Mouse (Mus musculus) liver, adult 2 months (tissue): ENCODE results near the gene Gm17364. TPM values are rescaled to one million over a fixed set of nuclear protein-coding genes. Genes with fewer than 3 reads are reported as not detected.

ENCODE experiments used
- DNase-seq: peaks from one replicate; pipeline ENCODE4 v3.0.0-alpha.2; 2011; ENCODE audit warnings: low read depth, low spot score; ENCODE audit errors: extremely low read depth
- H3K27ac ChIP-seq: fragments of 200-500 bp; replicated peaks from 2 replicates; pipeline ENCODE4 v1.5.1; 2012; ENCODE audit warnings: low read depth, mild to moderate bottlenecking, control low read depth, inconsistent platforms, low read length; ENCODE audit not compliant: insufficient read depth
- H3K27me3 ChIP-seq: fragments of 200-500 bp; 2 replicates; pipeline ENCODE4 v1.6.1; 2012; ENCODE audit warnings: mild to moderate bottlenecking, moderate library complexity, low read length, inconsistent platforms; ENCODE audit not compliant: control insufficient read depth, insufficient read depth
- H3K36me3 ChIP-seq: fragments of 200-500 bp; 2 replicates; pipeline ENCODE4 v1.6.1; 2012; ENCODE audit warnings: low read length, inconsistent platforms; ENCODE audit not compliant: control insufficient read depth, insufficient read depth
- H3K4me1 ChIP-seq: fragments of 200-500 bp; 2 replicates; pipeline ENCODE4 v1.6.1; 2011; ENCODE audit warnings: low read length; ENCODE audit not compliant: control insufficient read depth, insufficient read depth
- H3K4me3 ChIP-seq: fragments of 200-500 bp; 2 replicates; pipeline ENCODE4 v1.5.1; 2011; ENCODE audit warnings: low read depth, mild to moderate bottlenecking, control low read depth, low read length, moderate library complexity; ENCODE audit not compliant: insufficient read depth
- H3K79me2 ChIP-seq: fragments of 200-500 bp; 2 replicates; pipeline ENCODE4 v1.6.1; 2012; ENCODE audit warnings: inconsistent platforms, mild to moderate bottlenecking, low read length, moderate library complexity; ENCODE audit not compliant: control insufficient read depth, insufficient read depth
- H3K9ac ChIP-seq: fragments of 200-500 bp; 2 replicates; pipeline ENCODE4 v1.6.1; 2012; ENCODE audit warnings: low read depth, mild to moderate bottlenecking, control low read depth, inconsistent platforms, low read length
- CTCF ChIP-seq: fragments of 200-500 bp; IDR thresholded peaks from 2 replicates; pipeline ENCODE4 v1.5.1; 2011; ENCODE audit warnings: low read depth, low read length, control low read depth
- POLR2A ChIP-seq: fragments of 200-500 bp; IDR thresholded peaks from 2 replicates; pipeline ENCODE4 v1.6.1; 2011; ENCODE audit warnings: low read length, control low read depth; ENCODE audit not compliant: insufficient read depth; ENCODE audit errors: extremely low read depth
- WGBS: fragments of 180-500 bp; shearing (Covaris S2); methylation state at CpG from one replicate; pipeline ENCODE4 v1.1.7; 2018; 5-methylcytosine and 5-hydroxymethylcytosine counted together
- polyA plus RNA-seq: library from polyadenylated mRNA; depleted of rRNA; stranded (reverse); fragments of >200 nt; gene quantifications from 2 replicates; pipeline ENCODE4 v1.2.3, GENCODE M21; 2012; rRNA removed
- total RNA-seq: library from RNA; depleted of rRNA; stranded (reverse); fragments of >200 nt; gene quantifications from 2 replicates; pipeline ENCODE4 v1.2.3, GENCODE M21; 2014; rRNA removed

The Gm17364 gene
- total and polyA plus RNA-seq, 2 experiments, result not detected

DNA sequence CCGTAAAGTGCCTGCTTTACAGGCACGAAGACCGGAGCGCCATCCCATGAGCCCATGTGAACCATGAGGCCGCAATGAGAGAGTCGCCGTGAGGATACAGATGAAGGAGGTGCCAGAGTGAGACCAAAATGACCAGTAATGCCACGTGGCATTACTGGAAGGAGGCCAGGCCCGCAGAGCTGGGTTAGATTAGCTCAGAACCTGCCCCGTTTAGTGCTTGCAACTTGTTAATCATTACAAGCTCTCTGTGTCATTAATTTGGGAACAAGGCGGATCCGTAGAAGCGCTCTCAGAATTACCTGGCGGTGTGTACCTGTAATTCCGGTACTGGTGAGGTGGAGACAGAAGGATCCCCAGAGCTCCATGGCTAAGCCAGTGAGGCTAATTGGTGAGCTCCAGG lies 41.6 kb downstream of the Gm17364 start:
- TF ChIP-seq POLR2A (no peak; the same call in 1 of the 2 replicates), CTCF (no peak)
- Histone ChIP-seq H3K79me2 (no peaks in the 10 kb centered on the region), H3K27ac (peak overlapping the region; percentile 94), H3K4me1 (peaks cover 33% of the 10 kb centered on the region), H3K9ac (peak overlapping the region; percentile 66), H3K36me3 (no peaks in the 10 kb centered on the region), H3K27me3 (no peaks in the 10 kb centered on the region), H3K4me3 (peak overlapping the region; percentile 25)
- 31% methylated on average over 15 of the region's 15 CpGs for WGBS
- DNase-seq, result peak; percentile 96

DNA sequence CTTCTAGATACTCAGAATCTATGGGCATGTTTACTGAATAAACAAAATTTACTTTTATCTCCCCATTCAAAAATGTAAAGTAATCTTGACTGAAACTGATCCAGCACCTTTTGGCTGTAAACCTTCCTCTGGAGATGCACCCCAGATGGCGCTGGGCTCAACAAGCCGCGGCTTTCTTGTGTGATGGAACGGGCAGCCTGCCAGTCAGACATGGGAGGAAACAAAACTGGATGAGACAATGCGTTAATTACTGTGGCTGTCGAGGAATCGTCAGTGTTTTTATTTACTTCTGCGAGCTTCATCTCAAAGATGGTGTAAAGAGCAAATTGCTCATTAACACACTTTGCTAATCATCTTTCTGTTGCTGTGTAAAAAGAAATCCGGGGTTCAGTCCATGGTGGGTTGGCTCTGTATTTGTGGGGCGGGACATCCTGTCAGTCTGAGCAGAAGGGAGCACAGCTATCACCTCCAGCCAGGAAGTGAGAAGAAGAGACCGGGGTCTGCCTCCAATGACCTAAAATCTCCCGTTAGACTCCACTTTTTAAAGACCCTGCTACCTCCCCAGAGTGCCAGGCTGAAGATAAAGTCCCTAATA lies 42.3 kb downstream of the Gm17364 start:
- DNase-seq, result no peak
- Histone ChIP-seq H3K27me3 (no peaks in the 10 kb centered on the region), H3K79me2 (no peaks in the 10 kb centered on the region), H3K4me3 (no peak overlapping the region), H3K9ac (peak overlapping the region; percentile 12; the same call in 1 of the 2 replicates), H3K27ac (peak overlapping the region; percentile 55), H3K36me3 (no peaks in the 10 kb centered on the region), H3K4me1 (peaks cover 33% of the 10 kb centered on the region)
- WGBS, result 81% methylated on average over 12 of the region's 12 CpGs
- TF ChIP-seq CTCF, result no peak
- TF ChIP-seq POLR2A, result no peak

DNA sequence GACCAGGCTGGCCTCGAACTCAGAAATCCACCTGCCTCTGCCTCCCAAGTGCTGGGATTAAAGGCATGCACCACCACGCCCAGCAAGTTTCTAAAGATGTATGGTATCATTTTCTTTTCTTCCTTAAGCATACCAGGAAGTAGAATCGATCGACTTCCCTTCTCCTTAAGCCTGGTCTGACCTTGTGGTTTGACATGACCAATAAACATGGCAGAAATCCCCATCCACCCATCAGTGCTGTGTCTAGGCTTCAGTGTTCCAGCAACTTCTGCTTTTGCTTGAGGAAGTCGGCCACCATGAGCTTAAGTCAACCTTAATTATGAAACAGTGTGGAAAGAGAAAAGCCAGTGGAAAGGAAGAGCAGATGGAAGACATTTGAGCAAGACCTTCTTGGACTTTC lies 43.5 kb downstream of the Gm17364 start:
- H3K79me2 ChIP-seq, result no peaks in the 10 kb centered on the region
- 91% methylated on average over 5 of the region's 5 CpGs for WGBS
- no peak overlapping the region for H3K9ac ChIP-seq
- H3K4me3 ChIP-seq, result no peak overlapping the region
- H3K27ac ChIP-seq, result no peak overlapping the region
- no peak for DNase-seq
- peaks cover 34% of the 10 kb centered on the region for H3K4me1 ChIP-seq
- no peaks in the 10 kb centered on the region for H3K36me3 ChIP-seq
- TF ChIP-seq POLR2A, result no peak
- TF ChIP-seq CTCF, result no peak
- H3K27me3 ChIP-seq, result no peaks in the 10 kb centered on the region

DNA sequence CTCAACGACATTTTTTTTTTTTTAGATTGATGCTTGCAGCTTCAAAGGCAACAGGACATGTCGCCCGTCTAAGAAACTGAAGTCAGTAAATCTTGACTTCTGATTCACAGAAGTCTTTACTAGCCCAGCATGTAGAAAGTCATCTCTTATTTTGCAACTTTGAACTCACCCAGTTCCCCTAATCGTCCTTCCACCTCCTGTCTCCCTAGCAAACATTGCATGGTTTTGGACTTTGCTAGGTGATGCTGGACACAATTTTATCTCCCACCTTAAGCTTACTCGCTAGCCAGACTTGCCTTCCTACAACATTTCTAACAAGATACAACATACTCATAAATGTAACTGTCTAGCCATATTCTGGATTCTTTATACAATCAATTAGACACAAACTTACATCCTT lies 45.7 kb downstream of the Gm17364 start:
- peaks cover 21% of the 10 kb centered on the region for H3K4me1 ChIP-seq
- H3K36me3 ChIP-seq, result no peaks in the 10 kb centered on the region
- WGBS, result 27% methylated on average over 5 of the region's 5 CpGs
- H3K4me3 ChIP-seq, result no peak overlapping the region
- peak; percentile 75 for DNase-seq
- TF ChIP-seq POLR2A (no peak), CTCF (no peak)
- no peaks in the 10 kb centered on the region for H3K79me2 ChIP-seq
- H3K27ac ChIP-seq, result peak overlapping the region; percentile 89
- no peaks in the 10 kb centered on the region for H3K27me3 ChIP-seq
- H3K9ac ChIP-seq, result no peak overlapping the region

DNA sequence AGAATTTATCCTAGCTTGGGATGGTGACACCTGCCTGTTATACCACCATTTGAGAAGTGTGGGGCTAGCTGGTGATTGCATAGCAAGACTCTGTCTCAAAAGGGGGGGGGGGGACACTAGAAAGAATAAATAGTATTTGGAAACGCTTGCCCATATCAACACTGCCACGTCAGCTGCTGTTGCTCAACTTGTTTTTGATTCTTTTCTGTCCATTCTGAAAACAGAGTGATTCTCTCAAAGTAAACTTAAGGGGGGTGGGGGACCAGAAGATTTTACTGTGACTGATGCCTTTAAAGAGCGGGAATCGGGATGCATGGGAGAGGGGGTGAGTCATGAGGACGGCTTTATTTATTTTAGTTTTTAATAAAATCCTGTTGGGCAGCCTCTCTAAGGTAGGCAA lies 47.3 kb downstream of the Gm17364 start:
- DNase-seq, result peak; percentile 95
- Histone ChIP-seq H3K27me3 (no peaks in the 10 kb centered on the region), H3K4me3 (no peak overlapping the region; the same call in 1 of the 2 replicates), H3K36me3 (no peaks in the 10 kb centered on the region), H3K79me2 (no peaks in the 10 kb centered on the region), H3K9ac (no peak overlapping the region), H3K4me1 (peaks cover 18% of the 10 kb centered on the region), H3K27ac (peak overlapping the region; percentile 74)
- TF ChIP-seq POLR2A (no peak), CTCF (no peak)
- 13% methylated on average over 5 of the region's 5 CpGs for WGBS

Other genes starting within 250 kb of the Gm17364 start
- gene Mak, start 194.3 kb downstream of the Gm17364 start, total RNA-seq, result under 0.01 TPM in 1 of 2 replicates, not detected in the other
- 0.04 TPM in 1 of 2 replicates, not detected in the other for gene Mak, start 194.3 kb downstream of the Gm17364 start, polyA plus RNA-seq
- not detected in 2 replicates for gene Gcm2, start 162.9 kb downstream of the Gm17364 start, total RNA-seq
- not detected in 2 replicates for gene Gcm2, start 162.9 kb downstream of the Gm17364 start, polyA plus RNA-seq
- not detected in 2 replicates for gene Sycp2l, start 159.7 kb downstream of the Gm17364 start, total RNA-seq
- not detected in 2 replicates for gene Sycp2l, start 159.7 kb downstream of the Gm17364 start, polyA plus RNA-seq
- gene Elovl2, start 53.6 kb downstream of the Gm17364 start, total RNA-seq, result 287 and 443 TPM in 2 replicates
- 157 and 182 TPM in 2 replicates for gene Elovl2, start 53.6 kb downstream of the Gm17364 start, polyA plus RNA-seq
- 14.6 and 20.7 TPM in 2 replicates for gene Smim13, start 24.1 kb downstream of the Gm17364 start, total RNA-seq
- 5.1 and 5.2 TPM in 2 replicates for gene Smim13, start 24.1 kb downstream of the Gm17364 start, polyA plus RNA-seq
- 3.3 and 4.2 TPM in 2 replicates for gene Nedd9, start 213.4 kb upstream of the Gm17364 start, total RNA-seq
- 1.3 and 2.5 TPM in 2 replicates for gene Nedd9, start 213.4 kb upstream of the Gm17364 start, polyA plus RNA-seq